Mouse (Mus musculus) hindbrain, postnatal 0 days (tissue): ENCODE data around the gene Zic1. TPM values are rescaled to one million over a fixed set of nuclear protein-coding genes. Genes with fewer than 3 reads are reported as not detected.

Experiments used
- ATAC-seq: fragments of 200-750 bp; cut with Nextera tagmentation; 2 replicates; pipeline ENCODE4 v1.8.0; 2017; ENCODE audit warnings: mild to moderate bottlenecking, moderate TSS enrichment, moderate library complexity
- DNase-seq: peaks from one replicate; pipeline ENCODE4 v3.0.0-alpha.2; 2015; ENCODE audit warnings: low spot score
- H3K27ac ChIP-seq: fragments of 300-500 bp; sonication (generic); 2 replicates; pipeline ENCODE4 v1.5.1; 2014; ENCODE audit warnings: mild to moderate bottlenecking
- H3K27me3 ChIP-seq: fragments of 300-500 bp; sonication (generic); 2 replicates; pipeline ENCODE4 v1.6.1; 2014; ENCODE audit warnings: low read length, mixed read lengths; ENCODE audit not compliant: insufficient read depth
- H3K36me3 ChIP-seq: fragments of 300-500 bp; sonication (generic); 2 replicates; pipeline ENCODE4 v1.6.1; 2014; ENCODE audit warnings: low read length, mixed read lengths; ENCODE audit not compliant: insufficient read depth
- H3K4me1 ChIP-seq: fragments of 300-500 bp; sonication (generic); 2 replicates; pipeline ENCODE4 v1.6.1; 2014; ENCODE audit warnings: antibody characterized with exemption, low read length, mixed read lengths; ENCODE audit not compliant: insufficient read depth
- H3K4me2 ChIP-seq: fragments of 300-500 bp; sonication (generic); 2 replicates; pipeline ENCODE4 v1.6.1; 2014; ENCODE audit warnings: low read depth, mild to moderate bottlenecking, low read length, moderate library complexity, mixed read lengths
- H3K4me3 ChIP-seq: fragments of 300-500 bp; sonication (generic); 2 replicates; pipeline ENCODE4 v1.5.1; 2014; ENCODE audit warnings: low read length
- H3K9ac ChIP-seq: fragments of 300-500 bp; sonication (generic); replicated peaks from 2 replicates; pipeline ENCODE4 v1.6.1; 2014; ENCODE audit warnings: mild to moderate bottlenecking, low read length, moderate library complexity, mixed read lengths
- H3K9me3 ChIP-seq: fragments of 300-500 bp; sonication (generic); 2 replicates; pipeline ENCODE4 v1.6.1; 2016; ENCODE audit warnings: low read length, mixed read lengths
- CTCF ChIP-seq: IDR thresholded peaks from 2 replicates; pipeline ENCODE4 v1.5.1; 2016; ENCODE audit warnings: antibody characterized with exemption, control low read depth, low read depth
- WGBS: fragments of 180-500 bp; shearing (Covaris S2); extraction: QIAGEN DNeasy Blood & Tissue Kit; methylation state at CpG from one replicate; pipeline ENCODE4 v1.1.7; 2014; 5-methylcytosine and 5-hydroxymethylcytosine counted together
- polyA plus RNA-seq: library from polyadenylated mRNA; unstranded; fragments of >200 nt; fragmentation: Nextera tagmentation; extraction: Ambion mirVana; gene quantifications from 2 replicates; pipeline ENCODE4 v1.2.1, GENCODE M21; 2015
- total RNA-seq: library from RNA; depleted of rRNA; stranded (reverse); fragments of >200 nt; gene quantifications from 2 replicates; pipeline ENCODE4 v1.2.3, GENCODE M21; 2014

Zic1 gene
- total and polyA plus RNA-seq, 2 experiments from 2014 or later, result 19.7 to 342 TPM

GRCm38 (mm10) chr9:91364127-91364970 lies 1.3 kb downstream of the Zic1 start:
- peak overlapping the region; percentile 62 for H3K4me2 ChIP-seq
- peak overlapping the region; percentile 95 for H3K27ac ChIP-seq
- no peaks in the 10 kb centered on the region for H3K9me3 ChIP-seq
- no peak for TF ChIP-seq CTCF
- H3K4me1 ChIP-seq, result no peaks in the 10 kb centered on the region
- H3K27me3 ChIP-seq, result peaks cover 4% of the 10 kb centered on the region; the same call in 1 of the 2 replicates
- peak; percentile 64 for DNase-seq
- under 1% methylated on average over 77 of the region's 77 CpGs for WGBS
- peak overlapping the region; percentile 78 for H3K4me3 ChIP-seq
- H3K36me3 ChIP-seq, result no peaks in the 10 kb centered on the region
- H3K9ac ChIP-seq, result peak overlapping the region; percentile 97
- no peak for ATAC-seq

GRCm38 (mm10) chr9:91363814-91364126 lies 1.8 kb downstream of the Zic1 start:
- Histone ChIP-seq H3K27ac (peak overlapping the region; percentile 95), H3K4me1 (no peaks in the 10 kb centered on the region), H3K36me3 (no peaks in the 10 kb centered on the region), H3K4me3 (peak overlapping the region; percentile 78), H3K9ac (peak overlapping the region; percentile 97), H3K27me3 (peaks cover 3% of the 10 kb centered on the region; the same call in 1 of the 2 replicates), H3K4me2 (peak overlapping the region; percentile 62), H3K9me3 (no peaks in the 10 kb centered on the region)
- ATAC-seq, result no peak
- TF ChIP-seq CTCF, result no peak
- 4% methylated on average over 7 of the region's 7 CpGs for WGBS
- DNase-seq, result no peak

- H3K27me3 ChIP-seq, result no peaks in the 10 kb centered on the region; the same call in 1 of the 2 replicates
- H3K36me3 ChIP-seq, result no peaks in the 10 kb centered on the region
- H3K9ac ChIP-seq, result peak overlapping the region; percentile 97
- ATAC-seq (no peak), DNase-seq (peak; percentile 23)
- peak overlapping the region; percentile 78 for H3K4me3 ChIP-seq
- no peaks in the 10 kb centered on the region for H3K9me3 ChIP-seq
- H3K4me1 ChIP-seq, result no peaks in the 10 kb centered on the region
- 4% methylated on average over 14 of the region's 14 CpGs for WGBS
- TF ChIP-seq CTCF, result no peak
- peak overlapping the region; percentile 62 for H3K4me2 ChIP-seq
- H3K27ac ChIP-seq, result peak overlapping the region; percentile 95
Observed at GRCm38 (mm10) chr9:91363011-91363730, 2.4 kb downstream of the Zic1 start.

GRCm38 (mm10) chr9:91361856-91362601 lies 3.6 kb downstream of the Zic1 start, which contains the start of gene Zic4:
TSS of gene Zic4 (plus strand) at chr9:91362413.
- ATAC-seq (peak; percentile 59), DNase-seq (peak; percentile 75)
- peak within 1 kb of the TSS; percentile 78 for H3K4me3 ChIP-seq
- peak within 1 kb of the TSS; percentile 62 for H3K4me2 ChIP-seq
- H3K9ac ChIP-seq, result peak within 1 kb of the TSS; percentile 97
- no peaks in the 10 kb centered on the region; the same call in 1 of the 2 replicates for H3K27me3 ChIP-seq
- peak within 1 kb of the TSS; percentile 95 for H3K27ac ChIP-seq
- no peaks in the 10 kb centered on the region for H3K36me3 ChIP-seq
- TF ChIP-seq CTCF, result no peak
- H3K4me1 ChIP-seq, result no peaks in the 10 kb centered on the region
- no peaks in the 10 kb centered on the region for H3K9me3 ChIP-seq
- 1% methylated on average over 45 of the region's 45 CpGs for WGBS

- Histone ChIP-seq H3K27me3 (no peaks in the 10 kb centered on the region; the same call in 1 of the 2 replicates), H3K36me3 (no peaks in the 10 kb centered on the region), H3K27ac (peak overlapping the region; percentile 95), H3K4me3 (peak overlapping the region; percentile 78), H3K4me2 (peak overlapping the region; percentile 62), H3K9ac (peak overlapping the region; percentile 97), H3K4me1 (no peaks in the 10 kb centered on the region), H3K9me3 (no peaks in the 10 kb centered on the region)
- DNase-seq, result peak; percentile 52
- ATAC-seq, result no peak
- WGBS, result 4% methylated on average over 35 of the region's 35 CpGs
- no peak for TF ChIP-seq CTCF
Observed at GRCm38 (mm10) chr9:91361033-91361855, 4.4 kb downstream of the Zic1 start.
